25 mouse cellular contexts compared by ENCODE assay signal in the genomic region with DNA sequence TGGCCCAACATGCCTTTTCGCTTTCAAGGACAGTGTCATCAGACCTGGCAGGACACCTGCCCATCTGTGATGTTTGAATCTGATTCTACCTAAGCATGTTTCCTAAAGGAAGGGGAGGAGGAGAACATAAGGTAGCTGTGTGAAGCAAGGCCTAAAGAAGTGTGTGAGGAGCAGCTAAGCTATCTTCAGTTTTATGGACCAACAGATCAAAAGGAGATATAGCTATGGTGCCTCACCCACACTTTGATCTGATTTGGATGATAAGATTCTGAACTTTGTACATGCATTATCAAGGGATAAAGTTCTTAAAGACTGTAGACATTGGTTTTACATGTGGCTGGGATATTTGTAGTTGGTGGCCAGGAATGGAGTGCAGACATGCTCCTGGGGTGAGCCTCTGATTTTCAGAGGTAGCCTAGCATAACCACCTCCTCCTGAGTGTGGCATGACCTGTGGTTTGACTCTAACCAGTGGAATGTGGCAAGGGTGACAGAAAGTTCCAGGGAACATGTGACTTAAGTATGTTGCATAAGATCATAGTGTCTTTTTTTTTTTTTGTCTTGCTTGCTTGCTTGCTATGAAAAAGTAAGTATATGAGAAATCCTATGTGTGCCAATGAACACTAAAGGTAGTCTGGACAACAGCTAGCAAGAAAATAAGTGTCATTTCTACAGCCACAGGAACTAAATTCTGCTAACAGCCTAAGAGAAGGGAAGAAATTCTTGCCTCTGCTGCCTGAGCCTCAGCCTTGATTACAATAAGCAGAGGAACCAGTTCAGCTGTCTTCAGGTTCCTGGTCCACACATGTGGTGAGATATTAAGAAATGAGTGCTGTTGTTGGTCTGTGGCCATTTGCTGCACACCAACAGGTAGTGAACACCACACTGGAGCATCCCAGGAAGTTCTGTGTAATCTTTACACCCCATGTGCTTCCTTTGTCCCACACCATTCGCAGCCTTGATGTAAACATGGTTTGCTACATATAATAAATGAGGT. TPM values are rescaled to one million over a fixed set of nuclear protein-coding genes. Genes with fewer than 3 reads are reported as not detected.
DNase-seq lines count a peak whose midpoint lies in the region; ATAC-seq and TF ChIP-seq lines count a peak whose summit lies in the region.
"Had no signal": no experiment of that assay in that cellular context is flagged by ENCODE, and none has a peak within 500 bp of the region (broad histone marks: within the 10 kb centered on the region; RNA-seq: fewer than 3 reads in every experiment).

No protein-coding gene starts in this region.

- H3K79me2 ChIP-seq in CH12.LX (replicated peaks; ENCODE audit: control insufficient read depth, extremely low read depth, insufficient read depth, poor library complexity, severe bottlenecking), result no peaks in the 10 kb centered on the region

- no peak for TF ChIP-seq POLR2A in kidney, adult 2 months (IDR thresholded peaks at IDR 0.05; ENCODE audit: low read depth, low read length)
- TF ChIP-seq POLR2A in CH12.LX (IDR thresholded peaks at IDR 0.05; ENCODE audit: low read depth, low read length), result no peak

- no peaks in the 10 kb centered on the region for H3K9me3 ChIP-seq in kidney, embryonic 14.5 days (ENCODE audit: control insufficient read depth, low read length)
- no peaks in the 10 kb centered on the region for H3K9me3 ChIP-seq in CH12.LX (replicated peaks; ENCODE audit: low read length)
- H3K9me3 ChIP-seq in megakaryocyte, embryonic 14.5 days, result no peaks in the 10 kb centered on the region
- H3K9me3 ChIP-seq: embryonic facial prominence, embryonic 15.5 days; limb, embryonic 15.5 days; midbrain, embryonic 12.5 days; stomach, embryonic 15.5 days had no signal

- TF ChIP-seq EP300 in CH12.LX (IDR thresholded peaks at IDR 0.05; ENCODE audit: low read length), result peak; percentile 28; the same call in 1 of the 2 replicates

- H3K36me3 ChIP-seq in kidney, adult 2 months (ENCODE audit: control insufficient read depth, insufficient read depth, low read length), result no peaks in the 10 kb centered on the region
- no peaks in the 10 kb centered on the region for H3K36me3 ChIP-seq in kidney, embryonic 14.5 days (ENCODE audit: control insufficient read depth, insufficient read depth, low read length)
- H3K36me3 ChIP-seq in CH12.LX (replicated peaks in 1 of 2; ENCODE audit: control insufficient read depth in 1 of 2, insufficient read depth in 1 of 2, low read length in 1 of 2), result no peaks in the 10 kb centered on the region
- no peaks in the 10 kb centered on the region for H3K36me3 ChIP-seq in megakaryocyte, embryonic 14.5 days (replicated peaks; ENCODE audit: low read length)
- H3K36me3 ChIP-seq: embryonic facial prominence, embryonic 15.5 days; limb, embryonic 15.5 days; midbrain, embryonic 12.5 days; stomach, embryonic 15.5 days had no signal

- 87% methylated on average over 2 of the region's 2 CpGs for WGBS in kidney, adult 2 months
- 90% methylated on average over 2 of the region's 2 CpGs for WGBS in kidney, embryonic 14.5 days

- no peaks in the 10 kb centered on the region for H3K4me1 ChIP-seq in kidney, adult 2 months (ENCODE audit: control insufficient read depth, insufficient read depth, low read length)
- no peaks in the 10 kb centered on the region for H3K4me1 ChIP-seq in kidney, embryonic 14.5 days (ENCODE audit: control insufficient read depth, insufficient read depth, low read length)
- H3K4me1 ChIP-seq in CH12.LX (ENCODE audit: control insufficient read depth in 1 of 2, insufficient read depth in 2 of 2), result peaks cover 20 to 61% of the 10 kb centered on the region in 2 experiments
- peaks cover 37% of the 10 kb centered on the region for H3K4me1 ChIP-seq in megakaryocyte, embryonic 14.5 days
- H3K4me1 ChIP-seq: embryonic facial prominence, embryonic 15.5 days; limb, embryonic 15.5 days; midbrain, embryonic 12.5 days; stomach, embryonic 15.5 days had no signal

- in situ Hi-C loops in CH12.LX (cut with MboI; ENCODE audit: low pct_ligation_motif_present, low pct_unique_long_range_greater_than_20kb, low sequenced_read_pairs), result no loop called here

- TF ChIP-seq RAD21 in CH12.LX (IDR thresholded peaks at IDR 0.05; ENCODE audit: low read depth, low read length), result no peak

- no peak overlapping the region for H3K9ac ChIP-seq in kidney, embryonic 14.5 days (ENCODE audit: low read depth, low read length)
- H3K9ac ChIP-seq in CH12.LX (ENCODE audit: insufficient read depth, low read depth), result no peak overlapping the region
- H3K9ac ChIP-seq: embryonic facial prominence, embryonic 15.5 days; limb, embryonic 15.5 days; liver, postnatal 0 days; midbrain, embryonic 12.5 days; stomach, embryonic 15.5 days had no signal

- peak; percentile 12 for DNase-seq in kidney, adult 2 months
- no peak for DNase-seq in CH12.LX (ENCODE audit: extremely low read depth)
- no peak for DNase-seq in right cerebral cortex, adult 18-20 months
- no peak for DNase-seq in cerebellum, adult 9-11 months
- no peak for DNase-seq in layer of hippocampus, adult 11-12 months (ENCODE audit: low spot score)
- DNase-seq: adrenal gland, adult 8-10 months; B cell, adult 2 months; cerebellum, postnatal 14 days; embryo, embryonic 11 days; heart, adult 18-20 months; heart, postnatal 4 days; kidney, adult 18-20 months; kidney, postnatal 4 days; liver, postnatal 0 days; lung, postnatal 4 days; right cerebral cortex, postnatal 14 days; thymus, adult 2 months had no signal

- dilution Hi-C loops in CH12.LX (cut with MboI; ENCODE audit: extremely low pct_ligation_motif_present, extremely low pct_unique_long_range_greater_than_20kb, low sequenced_read_pairs), result no loop called here

- H3K4me2 ChIP-seq in kidney, embryonic 14.5 days (replicated peaks; ENCODE audit: low read depth, low read length), result no peak overlapping the region
- no peak overlapping the region for H3K4me2 ChIP-seq in CH12.LX (ENCODE audit: insufficient read depth, low read depth, poor library complexity, severe bottlenecking)
- H3K4me2 ChIP-seq: embryonic facial prominence, embryonic 15.5 days; limb, embryonic 15.5 days; midbrain, embryonic 12.5 days; stomach, embryonic 15.5 days had no signal

- no peak for ATAC-seq in kidney, embryonic 14.5 days (ENCODE audit: low FRiP score, low TSS enrichment)
- peak; percentile 94 for ATAC-seq in granulocyte monocyte progenitor cell, adult 5-6 weeks (replicated peaks; ENCODE audit: poor library complexity, severe bottlenecking)
- ATAC-seq: hindbrain, embryonic 16.5 days; liver, postnatal 0 days had no signal

- no peak overlapping the region for H3K27ac ChIP-seq in kidney, adult 2 months (ENCODE audit: insufficient read depth, low read depth, low read length)
- no peak overlapping the region for H3K27ac ChIP-seq in kidney, embryonic 14.5 days (ENCODE audit: low read depth, low read length)
- no peak overlapping the region for H3K27ac ChIP-seq in CH12.LX (ENCODE audit: insufficient read depth, low read depth)
- H3K27ac ChIP-seq: embryonic facial prominence, embryonic 15.5 days; limb, embryonic 15.5 days; midbrain, embryonic 12.5 days; stomach, embryonic 15.5 days had no signal

- TF ChIP-seq CTCF in kidney, adult 2 months (conservative IDR thresholded peaks at IDR 0.05; ENCODE audit: insufficient read depth, insufficient read length, low read depth, low read length), result no peak
- no peak for TF ChIP-seq CTCF in CH12.LX (conservative IDR thresholded peaks at IDR 0.05 in 1 of 2, IDR thresholded peaks at IDR 0.05 in 1 of 2; ENCODE audit: low read depth in 2 of 2, low read length in 2 of 2)

- H3K4me3 ChIP-seq in kidney, adult 2 months (ENCODE audit: insufficient read depth, low read depth, low read length), result no peak overlapping the region
- no peak overlapping the region for H3K4me3 ChIP-seq in kidney, embryonic 14.5 days (ENCODE audit: low read length)
- no peak overlapping the region for H3K4me3 ChIP-seq in CH12.LX (replicated peaks in 1 of 3; ENCODE audit: low read depth in 2 of 3, low read length in 2 of 3, poor library complexity in 1 of 3)
- peak overlapping the region; percentile 28 for H3K4me3 ChIP-seq in megakaryocyte, embryonic 14.5 days (replicated peaks)
- H3K4me3 ChIP-seq: embryonic facial prominence, embryonic 15.5 days; limb, embryonic 15.5 days; midbrain, embryonic 12.5 days; stomach, embryonic 15.5 days had no signal

- H3K27me3 ChIP-seq in kidney, adult 2 months (replicated peaks; ENCODE audit: control insufficient read depth, insufficient read depth, low read length), result no peaks in the 10 kb centered on the region
- H3K27me3 ChIP-seq in kidney, embryonic 14.5 days (ENCODE audit: control insufficient read depth, insufficient read depth, low read length), result no peaks in the 10 kb centered on the region
- H3K27me3 ChIP-seq in CH12.LX (replicated peaks), result no peaks in the 10 kb centered on the region
- peaks cover 1% of the 10 kb centered on the region for H3K27me3 ChIP-seq in megakaryocyte, embryonic 14.5 days (replicated peaks)
- H3K27me3 ChIP-seq: embryonic facial prominence, embryonic 15.5 days; limb, embryonic 15.5 days; midbrain, embryonic 12.5 days; stomach, embryonic 15.5 days had no signal

TF ChIP-seq in CH12.LX, 34 proteins besides CTCF, POLR2A, EP300 and RAD21 (continues in another document):
- TF ChIP-seq MEF2A (IDR thresholded peaks at IDR 0.05; ENCODE audit: borderline replicate concordance, low read depth, low read length), result no peak
- no peak for TF ChIP-seq MXI1 (IDR thresholded peaks at IDR 0.05; ENCODE audit: low read depth, low read length)
- TF ChIP-seq BHLHE40 (IDR thresholded peaks at IDR 0.05; ENCODE audit: low read depth, low read length), result peak; percentile 71
- TF ChIP-seq MAX (IDR thresholded peaks at IDR 0.05; ENCODE audit: low read length), result peak; percentile 44; the same call in 1 of the 2 replicates
- no peak for TF ChIP-seq SIN3A (IDR thresholded peaks at IDR 0.05; ENCODE audit: low read length)
- TF ChIP-seq POLR2AphosphoS2 (IDR thresholded peaks at IDR 0.05; ENCODE audit: low read depth, low read length), result no peak
- no peak for TF ChIP-seq UBTF (IDR thresholded peaks at IDR 0.05; ENCODE audit: low read depth, low read length)
- TF ChIP-seq HCFC1 (IDR thresholded peaks at IDR 0.05; ENCODE audit: low read depth, low read length), result no peak
- TF ChIP-seq ETS1 (conservative IDR thresholded peaks at IDR 0.05; ENCODE audit: low read depth, low read length), result peak; percentile 52
- TF ChIP-seq NELFE (IDR thresholded peaks at IDR 0.05; ENCODE audit: low read depth, low read length), result no peak
- peak; percentile 74 for TF ChIP-seq ZNF384 (IDR thresholded peaks at IDR 0.05; ENCODE audit: low read depth, low read length)

RNA-seq across cellular contexts. Expression of gene 4931440F15Rik, which starts 23.7 kb away (rescaled TPM):
- 0.05 and 0.15 TPM in 2 replicates for polyA plus RNA-seq in kidney, adult 2 months (2012; rRNA removed)
- 0.06 and 0.08 TPM in 2 replicates for polyA plus RNA-seq in kidney, embryonic 14.5 days (2014; fragmentation: Nextera tagmentation; extraction: Ambion mirVana)
- total RNA-seq in CH12.LX (2012; rRNA removed) (0.04 TPM in 1 of 2 replicates, not detected in the other), CH12.LX (2014; rRNA removed) (not detected in 2 replicates)
- 0.08 TPM in 1 of 2 replicates, not detected in the other for polyA plus RNA-seq in CH12.LX (2012; ENCODE audit: insufficient read length, low read depth)
- total RNA-seq in granulocyte monocyte progenitor cell, adult 5-6 weeks (2014; fragmentation: Nextera tagmentation), result not detected in 2 replicates
- total RNA-seq in granulocyte monocyte progenitor cell, adult 5-6 weeks (2017), result 0.21 TPM in 1 of 2 replicates, not detected in the other
- 0.37 and 2.2 TPM in 2 replicates for polyA plus RNA-seq in megakaryocyte, embryonic 14.5 days (2012; ENCODE audit: insufficient read depth, low replicate concordance)
